Mouse (Mus musculus) splenic B cell, adult 2 months (primary cell): Measurements from ENCODE around the gene Inpp4b.

Experiments
- DNase-seq: peaks from one replicate; pipeline ENCODE4 v3.0.0-alpha.2; 2011; ENCODE audit warnings: low read depth, low spot score
- H3K27me3 ChIP-seq: 2 replicates; pipeline ENCODE4 v1.6.1; 2012; ENCODE audit warnings: mild to moderate bottlenecking, low read length, moderate library complexity, mixed read lengths; ENCODE audit not compliant: control insufficient read depth, poor library complexity, insufficient read depth, severe bottlenecking
- H3K36me3 ChIP-seq: 2 replicates; pipeline ENCODE4 v1.6.1; 2012; ENCODE audit warnings: mild to moderate bottlenecking, low read length, moderate library complexity, mixed read lengths; ENCODE audit not compliant: control insufficient read depth, poor library complexity, insufficient read depth, severe bottlenecking

The Inpp4b gene

GRCm38 (mm10) chr8:81856120-81856519 lies 513.8 kb downstream of the Inpp4b start:
- DNase-seq: no peak
- Histone ChIP-seq H3K36me3 (no peaks in the 10 kb centered on the region), H3K27me3 (no peaks in the 10 kb centered on the region)

DNA sequence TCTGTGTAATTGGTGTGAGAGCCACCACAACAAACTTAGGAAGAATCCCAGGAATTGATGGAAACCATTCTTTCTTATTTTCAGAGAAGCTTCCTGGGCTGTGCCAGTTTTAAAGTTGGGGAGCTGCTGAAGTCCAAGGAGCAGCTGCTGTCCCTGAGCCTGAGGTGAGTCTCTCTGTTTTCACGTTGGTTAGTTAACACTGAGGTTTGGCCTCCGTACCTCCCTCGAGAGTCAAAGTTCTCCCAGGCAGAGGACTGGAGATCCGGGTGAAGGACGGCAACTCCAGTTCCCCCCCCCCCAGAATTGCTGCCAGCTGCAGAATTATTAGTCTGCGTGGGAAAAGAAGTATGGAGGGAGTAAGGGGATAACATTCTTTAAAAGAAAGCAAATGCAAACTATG lies 514.3 kb downstream of the Inpp4b start:
- Histone ChIP-seq H3K27me3 (no peaks in the 10 kb centered on the region), H3K36me3 (no peaks in the 10 kb centered on the region)
- no peak for DNase-seq

- DNase-seq: peak; percentile 25
- Histone ChIP-seq H3K27me3 (no peaks in the 10 kb centered on the region), H3K36me3 (no peaks in the 10 kb centered on the region)
Observed at GRCm38 (mm10) chr8:81858393-81858792, 516.0 kb downstream of the Inpp4b start.

GRCm38 (mm10) chr8:81859805-81860204 lies 517.4 kb downstream of the Inpp4b start:
- no peaks in the 10 kb centered on the region for H3K27me3 ChIP-seq
- H3K36me3 ChIP-seq: no peaks in the 10 kb centered on the region
- DNase-seq: no peak

DNA sequence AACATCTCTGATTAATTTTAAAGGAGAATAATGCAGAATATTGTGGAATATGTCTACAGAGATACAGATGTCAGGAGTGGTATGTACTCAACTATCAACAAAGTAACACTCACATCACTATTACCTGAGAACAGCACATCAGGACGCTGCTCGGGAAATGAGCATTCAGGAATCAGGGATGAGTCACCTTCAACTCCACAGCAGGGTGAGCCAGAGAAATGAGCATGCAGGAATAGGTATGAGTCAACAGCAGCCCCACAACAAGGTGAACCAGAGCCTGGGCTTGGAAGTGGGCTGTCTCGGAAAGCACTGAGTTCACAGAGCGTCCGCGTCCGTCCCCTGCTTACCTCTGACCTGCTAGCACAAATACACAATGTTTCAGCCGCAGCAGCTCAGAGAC lies 519.0 kb downstream of the Inpp4b start:
- DNase-seq: no peak
- Histone ChIP-seq H3K27me3 (no peaks in the 10 kb centered on the region), H3K36me3 (no peaks in the 10 kb centered on the region)

DNA sequence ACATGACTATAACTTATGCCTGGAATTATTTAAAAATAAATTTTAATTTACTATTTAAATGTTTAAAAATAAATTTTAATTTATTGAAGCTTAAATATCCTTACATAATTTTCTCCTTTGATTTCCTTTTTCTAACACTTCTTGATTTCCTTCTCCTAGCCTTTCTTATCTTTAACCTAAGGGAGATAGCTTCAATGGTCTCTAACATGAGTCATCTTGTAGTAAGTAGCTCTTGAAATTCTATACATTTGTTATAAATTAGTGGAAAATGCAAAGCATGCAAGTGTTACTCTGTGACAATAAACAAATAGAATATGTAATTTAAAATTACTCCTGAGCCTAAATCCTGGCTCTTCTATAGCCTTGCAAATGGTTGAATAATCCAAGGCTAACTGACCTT lies 520.4 kb downstream of the Inpp4b start:
- H3K27me3 ChIP-seq: no peaks in the 10 kb centered on the region
- no peak for DNase-seq
- H3K36me3 ChIP-seq: no peaks in the 10 kb centered on the region

DNA sequence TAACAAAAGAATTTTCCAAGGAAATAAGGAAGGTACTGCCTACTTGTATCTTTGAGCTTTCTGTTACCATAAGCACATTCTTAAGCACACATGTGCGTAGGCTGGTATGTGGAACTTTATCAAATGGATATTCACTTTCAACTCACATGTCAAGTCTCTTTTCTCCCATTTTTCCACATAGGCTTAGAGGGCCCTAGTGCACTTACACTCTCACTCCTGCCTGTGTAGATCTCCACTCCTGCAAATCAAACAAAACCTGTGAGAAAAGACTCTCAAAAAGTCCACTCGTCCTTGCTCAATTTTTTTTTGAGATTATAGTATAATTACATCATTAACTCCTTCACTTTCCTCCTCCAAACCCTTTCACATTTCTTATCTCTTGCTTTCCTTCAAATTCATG lies 522.0 kb downstream of the Inpp4b start:
- H3K36me3 ChIP-seq: no peaks in the 10 kb centered on the region
- no peaks in the 10 kb centered on the region for H3K27me3 ChIP-seq
- no peak for DNase-seq

DNA sequence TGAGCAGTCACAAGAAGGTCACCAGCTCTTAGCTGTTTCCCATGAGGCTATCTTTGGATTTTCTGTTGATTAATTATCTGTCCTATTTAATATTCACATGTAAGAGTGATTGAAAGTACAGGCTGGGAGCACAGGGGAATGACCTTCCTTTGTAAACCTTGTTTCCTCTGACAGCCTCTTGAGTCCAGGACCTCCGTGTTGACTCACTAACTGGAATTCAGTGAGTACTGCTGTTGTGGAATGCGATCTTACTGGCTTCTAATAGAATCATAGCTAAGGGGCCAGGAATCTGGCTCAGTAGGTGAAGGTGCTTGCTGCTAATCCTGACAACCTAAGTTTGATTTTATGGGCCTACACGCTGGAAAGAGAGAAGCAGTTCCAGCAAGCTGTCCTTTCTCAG lies 523.3 kb downstream of the Inpp4b start:
- no peaks in the 10 kb centered on the region for H3K27me3 ChIP-seq
- no peak for DNase-seq
- no peaks in the 10 kb centered on the region for H3K36me3 ChIP-seq

DNA sequence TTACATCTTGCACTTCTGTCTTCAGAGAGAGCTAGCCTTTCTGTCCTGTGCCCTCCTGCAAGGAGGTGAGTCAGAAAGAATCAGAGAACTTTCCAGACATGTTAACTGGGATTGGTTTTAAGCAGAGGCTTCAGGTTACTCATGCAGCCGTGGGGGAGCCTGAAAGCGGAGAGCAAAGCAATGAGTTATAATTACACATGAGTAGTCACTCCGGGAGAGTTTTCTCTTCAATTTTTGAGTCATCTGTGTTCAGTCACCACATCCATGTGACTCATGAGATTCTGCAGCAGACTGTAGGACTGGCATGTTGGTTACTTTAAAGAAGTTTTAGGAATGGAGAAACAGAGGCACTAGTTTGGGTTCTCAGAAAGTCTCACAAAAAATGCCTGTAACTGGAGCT lies 524.7 kb downstream of the Inpp4b start:
- DNase-seq: no peak
- no peaks in the 10 kb centered on the region for H3K27me3 ChIP-seq
- H3K36me3 ChIP-seq: no peaks in the 10 kb centered on the region

GRCm38 (mm10) chr8:81870466-81870865 lies 528.1 kb downstream of the Inpp4b start:
- H3K36me3 ChIP-seq: no peaks in the 10 kb centered on the region
- H3K27me3 ChIP-seq: no peaks in the 10 kb centered on the region
- DNase-seq: no peak

- no peaks in the 10 kb centered on the region for H3K27me3 ChIP-seq
- no peak for DNase-seq
- H3K36me3 ChIP-seq: no peaks in the 10 kb centered on the region
Observed at GRCm38 (mm10) chr8:81880071-81880470, 537.7 kb downstream of the Inpp4b start.

DNA sequence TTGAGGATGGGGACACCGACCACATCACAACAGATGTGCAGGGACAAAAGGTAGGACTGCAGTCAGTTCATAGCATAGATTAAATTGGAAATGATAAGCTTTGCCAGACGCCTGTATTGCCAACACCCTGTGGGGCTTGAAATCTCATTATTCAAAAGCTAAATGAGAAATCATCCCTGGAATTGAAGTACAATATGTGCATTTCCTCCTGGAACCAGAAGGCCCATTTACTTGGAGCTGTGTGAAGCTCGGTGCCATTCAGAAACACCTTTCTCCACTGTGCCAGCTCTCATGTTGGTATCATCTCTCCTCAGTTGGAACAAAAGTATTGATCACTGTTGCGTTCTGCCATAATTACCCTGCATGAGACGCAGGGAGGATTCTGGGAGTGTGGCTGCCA lies 541.8 kb downstream of the Inpp4b start:
- Histone ChIP-seq H3K36me3 (no peaks in the 10 kb centered on the region; the same call in 1 of the 2 replicates), H3K27me3 (no peaks in the 10 kb centered on the region)
- no peak for DNase-seq

DNA sequence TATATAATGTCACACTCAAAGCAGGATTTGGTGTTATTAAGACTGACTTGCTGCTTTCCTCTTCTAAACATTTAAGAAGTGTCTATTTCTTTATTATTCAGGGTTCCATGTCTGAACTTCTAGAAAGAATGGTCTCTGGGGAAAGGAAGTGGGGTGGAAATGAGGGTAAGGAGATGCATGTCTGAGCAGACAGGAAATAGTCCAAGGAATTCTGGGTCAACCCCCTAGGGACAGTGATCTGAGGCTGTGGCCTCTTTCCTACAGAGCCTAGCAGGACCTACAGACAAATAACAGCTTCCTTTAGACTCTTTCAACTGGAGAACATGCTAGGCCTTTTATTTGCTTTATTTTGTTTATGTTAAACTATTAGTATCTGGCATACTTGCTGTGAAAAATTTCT lies 546.5 kb downstream of the Inpp4b start:
- DNase-seq: no peak
- H3K27me3 ChIP-seq: no peaks in the 10 kb centered on the region
- H3K36me3 ChIP-seq: no peaks in the 10 kb centered on the region; the same call in 1 of the 2 replicates

GRCm38 (mm10) chr8:81893292-81893691 lies 550.9 kb downstream of the Inpp4b start:
- no peak for DNase-seq
- H3K36me3 ChIP-seq: 0 out of 2 replicates have a peak, but pooled peaks cover 1% of the 10 kb centered on the region

DNA sequence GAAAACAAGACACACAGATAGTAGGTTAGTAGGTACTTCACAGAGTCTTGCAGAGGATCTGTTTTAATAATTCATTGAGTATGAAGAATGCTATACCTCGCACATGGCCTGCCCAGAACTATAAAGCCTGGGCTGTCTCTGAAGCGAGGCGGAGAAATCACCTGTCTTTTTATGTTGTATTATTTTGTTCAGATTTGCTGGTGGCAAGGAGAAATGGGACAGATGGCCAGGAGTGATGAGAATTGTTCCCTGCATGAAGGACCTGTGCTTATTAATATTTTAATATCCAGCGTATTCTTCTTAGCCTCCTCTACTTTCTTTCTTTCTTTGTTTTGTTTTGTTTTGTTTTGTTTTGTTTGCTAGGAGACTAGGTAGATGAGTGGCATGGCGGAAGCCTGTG lies 604.5 kb downstream of the Inpp4b start:
- H3K36me3 ChIP-seq: no peaks in the 10 kb centered on the region
- H3K27me3 ChIP-seq: no peaks in the 10 kb centered on the region
- DNase-seq: no peak

More at GRCm38 (mm10) chr8:81893292-81893691, 550.9 kb downstream of the Inpp4b start:
- no peaks in the 10 kb centered on the region for H3K27me3 ChIP-seq

GRCm38 (mm10) chr8:81953101-81953500 lies 610.7 kb downstream of the Inpp4b start:
- Histone ChIP-seq H3K27me3 (no peaks in the 10 kb centered on the region), H3K36me3 (peaks cover 2% of the 10 kb centered on the region; the same call in 1 of the 2 replicates)
- no peak for DNase-seq
